Mouse (Mus musculus) lung, embryonic 14.5 days (tissue): ENCODE results near the gene Ubxn1. TPM values are rescaled to one million over a fixed set of nuclear protein-coding genes. Genes with fewer than 3 reads are reported as not detected.

Source experiments
- ATAC-seq: fragments of 200-750 bp; cut with Nextera tagmentation; 2 replicates; pipeline ENCODE4 v1.8.0; 2017; ENCODE audit warnings: mild to moderate bottlenecking, moderate TSS enrichment, moderate library complexity; ENCODE audit not compliant: insufficient read depth
- DNase-seq: peaks from one replicate; pipeline ENCODE4 v3.0.0-alpha.2; 2015
- H3K27ac ChIP-seq: fragments of 300-500 bp; sonication (generic); 2 replicates; pipeline ENCODE4 v1.5.1; 2014; ENCODE audit warnings: low read depth, mild to moderate bottlenecking, moderate library complexity
- H3K27me3 ChIP-seq: fragments of 300-500 bp; sonication (generic); 2 replicates; pipeline ENCODE4 v1.6.1; 2014; ENCODE audit warnings: low read length, control low read depth; ENCODE audit not compliant: insufficient read depth
- H3K36me3 ChIP-seq: fragments of 300-500 bp; sonication (generic); 2 replicates; pipeline ENCODE4 v1.6.1; 2014; ENCODE audit warnings: control low read depth; ENCODE audit not compliant: insufficient read depth
- H3K4me1 ChIP-seq: fragments of 300-500 bp; sonication (generic); 2 replicates; pipeline ENCODE4 v1.6.1; 2014; ENCODE audit warnings: antibody characterized with exemption, control low read depth; ENCODE audit not compliant: insufficient read depth
- H3K4me2 ChIP-seq: fragments of 300-500 bp; sonication (generic); 2 replicates; pipeline ENCODE4 v1.6.1; 2014; ENCODE audit warnings: mild to moderate bottlenecking
- H3K4me3 ChIP-seq: fragments of 300-500 bp; sonication (generic); 2 replicates; pipeline ENCODE4 v1.5.1; 2014; ENCODE audit warnings: low read depth, low read length
- H3K9ac ChIP-seq: fragments of 300-500 bp; sonication (generic); 2 replicates; pipeline ENCODE4 v1.6.1; 2014
- H3K9me3 ChIP-seq: fragments of 300-500 bp; sonication (generic); 2 replicates; pipeline ENCODE4 v1.6.1; 2016; ENCODE audit warnings: low read depth, low read length, control low read depth
- CTCF ChIP-seq: IDR thresholded peaks from 2 replicates; pipeline ENCODE4 v1.5.1; 2016; ENCODE audit warnings: antibody characterized with exemption, low read depth
- WGBS: fragments of 180-500 bp; shearing (Covaris S2); extraction: QIAGEN DNeasy Blood & Tissue Kit; methylation state at CpG from one replicate; pipeline ENCODE4 v1.1.7; 2014; 5-methylcytosine and 5-hydroxymethylcytosine counted together
- polyA plus RNA-seq: library from polyadenylated mRNA; unstranded; fragments of >200 nt; fragmentation: Nextera tagmentation; extraction: Ambion mirVana; gene quantifications from 2 replicates; pipeline ENCODE4 v1.2.1, GENCODE M21; 2014

Gene Ubxn1
- polyA plus RNA-seq, 1 experiment from 2014 or later = 152 TPM

- H3K36me3 ChIP-seq = peaks cover 32% of the 10 kb centered on the region; the same call in 1 of the 2 replicates
Observed at GRCm38 (mm10) chr19:8844371-8845129, 26.7 kb upstream of the Ubxn1 start.

GRCm38 (mm10) chr19:8848356-8848755 lies 22.9 kb upstream of the Ubxn1 start:
- WGBS = 67% methylated on average over 5 of the region's 5 CpGs
- Histone ChIP-seq H3K9ac (no peak overlapping the region), H3K9me3 (no peaks in the 10 kb centered on the region), H3K27me3 (no peaks in the 10 kb centered on the region), H3K4me2 (no peak overlapping the region), H3K4me3 (no peak overlapping the region), H3K4me1 (0 out of 2 replicates have a peak, but pooled peaks cover 7% of the 10 kb centered on the region), H3K36me3 (peaks cover 25% of the 10 kb centered on the region; the same call in 1 of the 2 replicates), H3K27ac (no peak overlapping the region)
- no peak for TF ChIP-seq CTCF
- DNase-seq = no peak
- ATAC-seq = no peak

More at GRCm38 (mm10) chr19:8844371-8845129, 26.7 kb upstream of the Ubxn1 start:
- H3K27ac ChIP-seq = no peak overlapping the region
- no peak overlapping the region for H3K4me2 ChIP-seq
- ATAC-seq (no peak), DNase-seq (peak; percentile 93)
- TF ChIP-seq CTCF = peak; percentile 80
- no peaks in the 10 kb centered on the region for H3K4me1 ChIP-seq
- H3K27me3 ChIP-seq = no peaks in the 10 kb centered on the region
- H3K4me3 ChIP-seq = no peak overlapping the region
- no peak overlapping the region for H3K9ac ChIP-seq
- H3K9me3 ChIP-seq = no peaks in the 10 kb centered on the region
- 64% methylated on average over 5 of the region's 5 CpGs for WGBS

GRCm38 (mm10) chr19:8850402-8850901 lies 20.8 kb upstream of the Ubxn1 start, which contains the start of gene Lrrn4cl:
Gene Lrrn4cl (plus strand): TSS chr19:8850768.
- 0 out of 2 replicates have a peak, but pooled peaks cover 7% of the 10 kb centered on the region for H3K4me1 ChIP-seq
- no peak for TF ChIP-seq CTCF
- H3K9me3 ChIP-seq = no peaks in the 10 kb centered on the region
- H3K27ac ChIP-seq = peak within 1 kb of the TSS; percentile 27; the same call in 1 of the 2 replicates
- H3K9ac ChIP-seq = peak within 1 kb of the TSS; percentile 20; the same call in 1 of the 2 replicates
- H3K27me3 ChIP-seq = no peaks in the 10 kb centered on the region
- ATAC-seq (peak; percentile 87), DNase-seq (peak; percentile 74)
- H3K4me2 ChIP-seq = peak within 1 kb of the TSS; percentile 27; the same call in 1 of the 2 replicates
- peaks cover 24% of the 10 kb centered on the region; the same call in 1 of the 2 replicates for H3K36me3 ChIP-seq
- H3K4me3 ChIP-seq = no peak within 1 kb of the TSS
- 16% methylated on average over 7 of the region's 7 CpGs for WGBS

- ATAC-seq (no peak), DNase-seq (no peak)
- H3K4me1 ChIP-seq = 0 out of 2 replicates have a peak, but pooled peaks cover 7% of the 10 kb centered on the region
- WGBS = 37% methylated on average over 7 of the region's 7 CpGs
- no peak overlapping the region for H3K4me3 ChIP-seq
- H3K27ac ChIP-seq = no peak overlapping the region
- peaks cover 12% of the 10 kb centered on the region; the same call in 1 of the 2 replicates for H3K36me3 ChIP-seq
- H3K9ac ChIP-seq = no peak overlapping the region
- no peaks in the 10 kb centered on the region for H3K9me3 ChIP-seq
- no peaks in the 10 kb centered on the region for H3K27me3 ChIP-seq
- H3K4me2 ChIP-seq = no peak overlapping the region
- peak; percentile 23; the same call in 1 of the 2 replicates for TF ChIP-seq CTCF
Observed at GRCm38 (mm10) chr19:8851639-8852038, 19.7 kb upstream of the Ubxn1 start.

- no peak overlapping the region for H3K9ac ChIP-seq
- no peak for ATAC-seq
- TF ChIP-seq CTCF = no peak
- 0 out of 2 replicates have a peak, but pooled peaks cover 7% of the 10 kb centered on the region for H3K4me1 ChIP-seq
- H3K36me3 ChIP-seq = peaks cover 5% of the 10 kb centered on the region; the same call in 1 of the 2 replicates
- H3K9me3 ChIP-seq = no peaks in the 10 kb centered on the region
- no peak overlapping the region for H3K4me2 ChIP-seq
- no peak overlapping the region for H3K27ac ChIP-seq
- no peak overlapping the region for H3K4me3 ChIP-seq
- no peak for DNase-seq
- H3K27me3 ChIP-seq = no peaks in the 10 kb centered on the region
- WGBS = 47% methylated on average over 10 of the region's 10 CpGs
Observed at GRCm38 (mm10) chr19:8852236-8852928, 18.9 kb upstream of the Ubxn1 start.

DNA sequence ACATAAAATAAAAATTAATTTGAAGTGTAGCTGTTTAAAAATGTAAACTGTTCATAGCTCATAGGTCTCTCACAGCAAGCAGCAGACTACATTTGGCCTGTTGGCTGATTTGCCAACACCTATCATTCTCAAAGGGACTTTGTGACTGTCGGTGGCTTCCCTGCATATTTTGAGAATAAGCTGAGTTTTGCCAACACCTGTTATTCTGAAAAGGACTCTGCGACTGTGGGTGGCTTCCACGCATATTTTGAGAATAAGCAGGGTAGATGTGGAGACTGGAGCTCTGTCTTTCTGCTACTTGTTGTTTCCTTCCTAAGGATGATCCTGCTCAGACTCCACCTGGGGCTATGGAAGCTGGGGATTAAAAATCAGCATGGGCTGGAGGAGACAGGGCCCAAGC lies 18.2 kb upstream of the Ubxn1 start:
- no peaks in the 10 kb centered on the region for H3K9me3 ChIP-seq
- H3K4me1 ChIP-seq = 0 out of 2 replicates have a peak, but pooled peaks cover 7% of the 10 kb centered on the region
- H3K27me3 ChIP-seq = no peaks in the 10 kb centered on the region
- no peak overlapping the region for H3K4me3 ChIP-seq
- no peak overlapping the region for H3K9ac ChIP-seq
- no peak overlapping the region for H3K4me2 ChIP-seq
- WGBS = 80% methylated on average over 3 of the region's 3 CpGs
- H3K27ac ChIP-seq = no peak overlapping the region
- H3K36me3 ChIP-seq = no peaks in the 10 kb centered on the region
- no peak for DNase-seq
- no peak for TF ChIP-seq CTCF
- ATAC-seq = no peak

- TF ChIP-seq CTCF = peak; percentile 68
- no peak overlapping the region for H3K9ac ChIP-seq
- ATAC-seq = no peak
- 36% methylated on average over 4 of the region's 4 CpGs for WGBS
- no peak overlapping the region for H3K4me2 ChIP-seq
- no peaks in the 10 kb centered on the region for H3K36me3 ChIP-seq
- no peaks in the 10 kb centered on the region for H3K4me1 ChIP-seq
- DNase-seq = peak; percentile 77
- no peak overlapping the region for H3K27ac ChIP-seq
- H3K9me3 ChIP-seq = no peaks in the 10 kb centered on the region
- H3K4me3 ChIP-seq = no peak overlapping the region
- no peaks in the 10 kb centered on the region for H3K27me3 ChIP-seq
Observed at GRCm38 (mm10) chr19:8857689-8858088, 13.6 kb upstream of the Ubxn1 start.
